Mouse (Mus musculus): Measurements from ENCODE around the gene Eif4a2. TPM values are rescaled to one million over a fixed set of nuclear protein-coding genes. Genes with fewer than 3 reads are reported as not detected.

Eif4a2 gene
- polyA plus RNA-seq, 1 experiment from 2014 or later: 239 TPM

- WGBS: 64% methylated on average over 5 of the region's 5 CpGs
- peak overlapping the region; percentile 93 for H3K4me3 ChIP-seq (ENCODE audit: low read depth, low read length)
- no peak overlapping the region for H3K27ac ChIP-seq (ENCODE audit: low read depth, low read length)
- no peaks in the 10 kb centered on the region for H3K27me3 ChIP-seq (ENCODE audit: control insufficient read depth, insufficient read depth, low read length)
- no peaks in the 10 kb centered on the region for H3K9me3 ChIP-seq (ENCODE audit: control insufficient read depth, low read length)
- peaks cover 5% of the 10 kb centered on the region; the same call in 1 of the 2 replicates for H3K36me3 ChIP-seq (ENCODE audit: control insufficient read depth, insufficient read depth, low read length)
- no peak for ATAC-seq (ENCODE audit: low FRiP score)
- no peak for DNase-seq (ENCODE audit: low spot score)
- peak overlapping the region; percentile 98; the same call in 1 of the 2 replicates for H3K9ac ChIP-seq (ENCODE audit: low read depth, low read length)
- peak overlapping the region; percentile 69 for H3K4me2 ChIP-seq (replicated peaks; ENCODE audit: low read depth, low read length)
- H3K4me1 ChIP-seq (replicated peaks; ENCODE audit: control insufficient read depth, insufficient read depth, low read length): peaks cover 5% of the 10 kb centered on the region; the same call in 1 of the 2 replicates
Observed at GRCm38 (mm10) chr16:23109350-23110280, 2.4 kb downstream of the Eif4a2 start.

GRCm38 (mm10) chr16:23112348-23112747, 5.1 kb downstream of the Eif4a2 start:
- Histone ChIP-seq H3K4me3 (ENCODE audit: low read depth, low read length) (no peak overlapping the region), H3K9me3 (ENCODE audit: control insufficient read depth, low read length) (no peaks in the 10 kb centered on the region), H3K27ac (ENCODE audit: low read depth, low read length) (no peak overlapping the region), H3K36me3 (ENCODE audit: control insufficient read depth, insufficient read depth, low read length) (peaks cover 8% of the 10 kb centered on the region; the same call in 1 of the 2 replicates), H3K27me3 (ENCODE audit: control insufficient read depth, insufficient read depth, low read length) (no peaks in the 10 kb centered on the region), H3K4me2 (replicated peaks; ENCODE audit: low read depth, low read length) (no peak overlapping the region), H3K9ac (ENCODE audit: low read depth, low read length) (no peak overlapping the region), H3K4me1 (replicated peaks; ENCODE audit: control insufficient read depth, insufficient read depth, low read length) (peaks cover 5% of the 10 kb centered on the region; the same call in 1 of the 2 replicates)
- ATAC-seq (ENCODE audit: low FRiP score) (no peak), DNase-seq (ENCODE audit: low spot score) (no peak)
- 88% methylated on average over 12 of the region's 12 CpGs for WGBS

- 59% methylated on average over 9 of the region's 9 CpGs for WGBS
- Histone ChIP-seq H3K27me3 (ENCODE audit: control insufficient read depth, insufficient read depth, low read length) (no peaks in the 10 kb centered on the region), H3K9me3 (ENCODE audit: control insufficient read depth, low read length) (no peaks in the 10 kb centered on the region), H3K4me1 (replicated peaks; ENCODE audit: control insufficient read depth, insufficient read depth, low read length) (peaks cover 5% of the 10 kb centered on the region; the same call in 1 of the 2 replicates), H3K27ac (ENCODE audit: low read depth, low read length) (no peak overlapping the region), H3K4me2 (replicated peaks; ENCODE audit: low read depth, low read length) (no peak overlapping the region), H3K4me3 (ENCODE audit: low read depth, low read length) (no peak overlapping the region), H3K36me3 (ENCODE audit: control insufficient read depth, insufficient read depth, low read length) (peaks cover 8% of the 10 kb centered on the region; the same call in 1 of the 2 replicates), H3K9ac (ENCODE audit: low read depth, low read length) (no peak overlapping the region)
- no peak for ATAC-seq (ENCODE audit: low FRiP score)
- DNase-seq (ENCODE audit: low spot score): no peak
Observed at GRCm38 (mm10) chr16:23112861-23113435, 5.7 kb downstream of the Eif4a2 start.

GRCm38 (mm10) chr16:23113903-23114302, 6.7 kb downstream of the Eif4a2 start:
- Histone ChIP-seq H3K9ac (ENCODE audit: low read depth, low read length) (no peak overlapping the region), H3K9me3 (ENCODE audit: control insufficient read depth, low read length) (no peaks in the 10 kb centered on the region), H3K27me3 (ENCODE audit: control insufficient read depth, insufficient read depth, low read length) (no peaks in the 10 kb centered on the region), H3K36me3 (ENCODE audit: control insufficient read depth, insufficient read depth, low read length) (peaks cover 8% of the 10 kb centered on the region; the same call in 1 of the 2 replicates), H3K27ac (ENCODE audit: low read depth, low read length) (no peak overlapping the region), H3K4me1 (replicated peaks; ENCODE audit: control insufficient read depth, insufficient read depth, low read length) (peaks cover 5% of the 10 kb centered on the region; the same call in 1 of the 2 replicates), H3K4me2 (replicated peaks; ENCODE audit: low read depth, low read length) (no peak overlapping the region), H3K4me3 (ENCODE audit: low read depth, low read length) (no peak overlapping the region)
- ATAC-seq (ENCODE audit: low FRiP score) (no peak), DNase-seq (ENCODE audit: low spot score) (no peak)

GRCm38 (mm10) chr16:23114339-23115171, 7.3 kb downstream of the Eif4a2 start:
- DNase-seq (ENCODE audit: low spot score) (no peak), ATAC-seq (ENCODE audit: low FRiP score) (peak; percentile 33; the same call in 1 of the 2 replicates)
- Histone ChIP-seq H3K27ac (ENCODE audit: low read depth, low read length) (no peak overlapping the region), H3K4me2 (replicated peaks; ENCODE audit: low read depth, low read length) (no peak overlapping the region), H3K4me3 (ENCODE audit: low read depth, low read length) (no peak overlapping the region), H3K4me1 (replicated peaks; ENCODE audit: control insufficient read depth, insufficient read depth, low read length) (no peaks in the 10 kb centered on the region), H3K36me3 (ENCODE audit: control insufficient read depth, insufficient read depth, low read length) (peaks cover 6% of the 10 kb centered on the region; the same call in 1 of the 2 replicates), H3K27me3 (ENCODE audit: control insufficient read depth, insufficient read depth, low read length) (no peaks in the 10 kb centered on the region), H3K9ac (ENCODE audit: low read depth, low read length) (no peak overlapping the region), H3K9me3 (ENCODE audit: control insufficient read depth, low read length) (no peaks in the 10 kb centered on the region)
- 70% methylated on average over 5 of the region's 5 CpGs for WGBS

GRCm38 (mm10) chr16:23115486-23115885, 8.2 kb downstream of the Eif4a2 start:
- no peak for DNase-seq (ENCODE audit: low spot score)
- 89% methylated on average over 3 of the region's 3 CpGs for WGBS
- no peak for ATAC-seq (ENCODE audit: low FRiP score)
- Histone ChIP-seq H3K36me3 (ENCODE audit: control insufficient read depth, insufficient read depth, low read length) (peaks cover 6% of the 10 kb centered on the region; the same call in 1 of the 2 replicates), H3K27ac (ENCODE audit: low read depth, low read length) (no peak overlapping the region), H3K4me2 (replicated peaks; ENCODE audit: low read depth, low read length) (no peak overlapping the region), H3K9ac (ENCODE audit: low read depth, low read length) (no peak overlapping the region), H3K4me3 (ENCODE audit: low read depth, low read length) (no peak overlapping the region), H3K27me3 (ENCODE audit: control insufficient read depth, insufficient read depth, low read length) (no peaks in the 10 kb centered on the region), H3K4me1 (replicated peaks; ENCODE audit: control insufficient read depth, insufficient read depth, low read length) (no peaks in the 10 kb centered on the region), H3K9me3 (ENCODE audit: control insufficient read depth, low read length) (no peaks in the 10 kb centered on the region)

GRCm38 (mm10) chr16:23117173-23117572, 9.9 kb downstream of the Eif4a2 start:
- no peak overlapping the region for H3K27ac ChIP-seq (ENCODE audit: low read depth, low read length)
- WGBS: 66% methylated on average over 4 of the region's 4 CpGs
- ATAC-seq (ENCODE audit: low FRiP score): no peak
- no peaks in the 10 kb centered on the region for H3K9me3 ChIP-seq (ENCODE audit: control insufficient read depth, low read length)
- no peak overlapping the region for H3K9ac ChIP-seq (ENCODE audit: low read depth, low read length)
- H3K36me3 ChIP-seq (ENCODE audit: control insufficient read depth, insufficient read depth, low read length): peaks cover 6% of the 10 kb centered on the region
- DNase-seq (ENCODE audit: low spot score): no peak
- no peak overlapping the region for H3K4me2 ChIP-seq (replicated peaks; ENCODE audit: low read depth, low read length)
- H3K27me3 ChIP-seq (ENCODE audit: control insufficient read depth, insufficient read depth, low read length): no peaks in the 10 kb centered on the region
- H3K4me3 ChIP-seq (ENCODE audit: low read depth, low read length): no peak overlapping the region
- H3K4me1 ChIP-seq (replicated peaks; ENCODE audit: control insufficient read depth, insufficient read depth, low read length): no peaks in the 10 kb centered on the region

- Histone ChIP-seq H3K27me3 (ENCODE audit: control insufficient read depth, insufficient read depth, low read length) (no peaks in the 10 kb centered on the region), H3K9ac (ENCODE audit: low read depth, low read length) (no peak overlapping the region), H3K36me3 (ENCODE audit: control insufficient read depth, insufficient read depth, low read length) (no peaks in the 10 kb centered on the region; the same call in 1 of the 2 replicates), H3K4me1 (replicated peaks; ENCODE audit: control insufficient read depth, insufficient read depth, low read length) (no peaks in the 10 kb centered on the region), H3K9me3 (ENCODE audit: control insufficient read depth, low read length) (no peaks in the 10 kb centered on the region), H3K27ac (ENCODE audit: low read depth, low read length) (no peak overlapping the region), H3K4me2 (replicated peaks; ENCODE audit: low read depth, low read length) (no peak overlapping the region), H3K4me3 (ENCODE audit: low read depth, low read length) (no peak overlapping the region)
- DNase-seq (ENCODE audit: low spot score) (no peak), ATAC-seq (ENCODE audit: low FRiP score) (no peak)
- WGBS: 97% methylated on average over 3 of the region's 3 CpGs
Observed at GRCm38 (mm10) chr16:23122446-23122845, 15.2 kb downstream of the Eif4a2 start.

Measured in hindbrain, embryonic 11.5 days (tissue).